ENCODE assay signal across 19 mouse cellular contexts in the genomic region with DNA sequence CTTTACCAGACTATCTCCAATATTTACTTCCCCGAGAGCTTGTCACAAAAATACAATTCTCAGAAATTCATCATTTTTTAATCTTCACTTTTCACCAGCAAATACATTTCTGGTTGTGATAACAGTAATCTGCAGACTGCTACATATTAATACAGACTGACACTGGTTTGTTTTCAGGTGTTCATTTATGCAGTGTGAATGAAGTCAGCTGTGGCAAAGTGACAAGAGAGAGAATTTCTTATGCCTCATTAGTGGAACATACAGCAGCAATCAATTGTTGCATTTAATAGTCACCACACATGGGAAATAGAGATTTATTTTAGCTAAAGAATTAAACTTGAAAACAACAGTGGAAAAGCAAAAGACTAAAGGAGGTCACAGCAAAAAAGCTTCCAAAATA.
"Had no signal": no experiment of that assay in that cellular context is flagged by ENCODE, and none has a peak within 500 bp of the region (broad histone marks: within the 10 kb centered on the region; RNA-seq: fewer than 3 reads in every experiment).

No protein-coding gene starts in this region.

- H3K4me1 ChIP-seq: midbrain, embryonic 10.5 days; midbrain, embryonic 12.5 days; neural tube, embryonic 13.5 days; neural tube, embryonic 15.5 days had no signal

- H3K4me2 ChIP-seq: lung, embryonic 14.5 days; midbrain, embryonic 12.5 days; neural tube, embryonic 13.5 days; neural tube, embryonic 15.5 days had no signal

- DNase-seq: lung, adult 18-20 months; lung, embryonic 14.5 days; lung, postnatal 10 days; lung, postnatal 4 days; midbrain, embryonic 14.5 days; retina, postnatal 1 day; right cerebral cortex, adult 18-20 months; right cerebral cortex, postnatal 25 days; right cerebral cortex, postnatal 4 days; spleen, adult 18-20 months; thymus, adult 18-20 months; thymus, postnatal 14 days; thymus, postnatal 36 days had no signal

- H3K27ac ChIP-seq: midbrain, embryonic 10.5 days; midbrain, embryonic 12.5 days; neural tube, embryonic 13.5 days; neural tube, embryonic 15.5 days had no signal

- H3K9ac ChIP-seq: lung, embryonic 14.5 days; midbrain, embryonic 12.5 days; neural tube, embryonic 13.5 days; neural tube, embryonic 15.5 days had no signal

- ATAC-seq: midbrain, embryonic 16.5 days had no signal

- H3K27me3 ChIP-seq: midbrain, embryonic 12.5 days; neural tube, embryonic 13.5 days; neural tube, embryonic 15.5 days had no signal

- H3K4me3 ChIP-seq: midbrain, embryonic 10.5 days; midbrain, embryonic 12.5 days; myocyte; neural tube, embryonic 13.5 days; neural tube, embryonic 15.5 days had no signal

- H3K9me3 ChIP-seq: midbrain, embryonic 10.5 days; midbrain, embryonic 12.5 days; neural tube, embryonic 13.5 days; neural tube, embryonic 15.5 days had no signal

- H3K36me3 ChIP-seq: midbrain, embryonic 10.5 days; midbrain, embryonic 12.5 days; neural tube, embryonic 13.5 days; neural tube, embryonic 15.5 days had no signal
